Mouse (Mus musculus) MEL (cell line): ENCODE measurements around the gene Zhx3.

Experiments
- CTCF ChIP-seq, 3 experiments: IDR thresholded peaks in 2 of 3; conservative IDR thresholded peaks in 1 of 3; 2 replicates each; pipeline ENCODE4 v1.5.1; 2011 to 2012; ENCODE audit warnings: low read length in 3 of 3, low read depth in 2 of 3, mild to moderate bottlenecking in 2 of 3, improper control_type of control experiment in 1 of 3, inconsistent platforms in 1 of 3, mixed read lengths in 1 of 3, moderate library complexity in 1 of 3; ENCODE audit not compliant: control insufficient read depth in 1 of 3, insufficient read depth in 1 of 3, poor library complexity in 1 of 3, severe bottlenecking in 1 of 3
- E2F4 ChIP-seq: IDR thresholded peaks from 2 replicates; pipeline ENCODE4 v1.6.1; 2011; ENCODE audit warnings: low read depth, low read length, improper control_type of control experiment, borderline replicate concordance
- EP300 ChIP-seq, 2 experiments: IDR thresholded peaks; 2 replicates each; pipeline ENCODE4 v1.6.1; 2011; ENCODE audit warnings: improper control_type of control experiment in 2 of 2, low read length in 2 of 2, low read depth in 1 of 2, mild to moderate bottlenecking in 1 of 2
- GATA1 ChIP-seq: IDR thresholded peaks from 2 replicates; pipeline ENCODE4 v1.6.1; 2011; ENCODE audit warnings: low read depth, low read length, improper control_type of control experiment
- MAFK ChIP-seq: IDR thresholded peaks from 2 replicates; pipeline ENCODE4 v1.6.1; 2011; ENCODE audit warnings: low read depth, mild to moderate bottlenecking, low read length, improper control_type of control experiment, borderline replicate concordance
- MYC ChIP-seq: IDR thresholded peaks from 2 replicates; pipeline ENCODE4 v1.6.1; 2011; ENCODE audit warnings: low read depth, mild to moderate bottlenecking, low read length, improper control_type of control experiment, moderate library complexity
- NELFE ChIP-seq: IDR thresholded peaks from 2 replicates; pipeline ENCODE4 v1.6.1; 2011; ENCODE audit warnings: low read depth, low read length, improper control_type of control experiment
- POLR2A ChIP-seq, 2 experiments: IDR thresholded peaks; 2 replicates each; pipeline ENCODE4 v1.6.1; 2011 to 2012; ENCODE audit warnings: low read length in 2 of 2, mild to moderate bottlenecking in 2 of 2, control low read depth in 1 of 2, improper control_type of control experiment in 1 of 2, low read depth in 1 of 2, moderate library complexity in 1 of 2; ENCODE audit not compliant: control insufficient read depth in 1 of 2, insufficient read depth in 1 of 2, poor library complexity in 1 of 2
- POLR2AphosphoS2 ChIP-seq: IDR thresholded peaks from 2 replicates; pipeline ENCODE4 v1.6.1; 2011; ENCODE audit warnings: low read length, improper control_type of control experiment
- SIN3A ChIP-seq: IDR thresholded peaks from 2 replicates; pipeline ENCODE4 v1.6.1; 2012; ENCODE audit warnings: low read length, improper control_type of control experiment, inconsistent platforms
- SMC3 ChIP-seq: IDR thresholded peaks from 2 replicates; pipeline ENCODE4 v1.6.1; 2011; ENCODE audit warnings: low read depth, low read length, improper control_type of control experiment
- TAL1 ChIP-seq: IDR thresholded peaks from 2 replicates; pipeline ENCODE4 v1.6.1; 2012; ENCODE audit warnings: mild to moderate bottlenecking, inconsistent platforms, low read length, moderate library complexity, mixed read lengths
- USF1 ChIP-seq: IDR thresholded peaks from 2 replicates; pipeline ENCODE4 v1.6.1; 2014; ENCODE audit warnings: low read depth, mild to moderate bottlenecking, inconsistent platforms, low read length, improper control_type of control experiment, moderate library complexity

- TF ChIP-seq GATA1 (no peak), CTCF (IDR thresholded peaks at IDR 0.05 in 2 of 3, conservative IDR thresholded peaks at IDR 0.05 in 1 of 3; ENCODE audit: control insufficient read depth in 1 of 3, insufficient read depth in 1 of 3, low read depth in 2 of 3, low read length in 3 of 3, poor library complexity in 1 of 3, severe bottlenecking in 1 of 3) (no peak), EP300 (IDR thresholded peaks at IDR 0.05; ENCODE audit: low read depth in 1 of 2, low read length in 2 of 2) (no peak), USF1 (no peak), POLR2A (IDR thresholded peaks at IDR 0.05; ENCODE audit: control insufficient read depth in 1 of 2, insufficient read depth in 1 of 2, low read depth in 1 of 2, low read length in 2 of 2, poor library complexity in 1 of 2) (no peak), POLR2AphosphoS2 (no peak), SMC3 (no peak), E2F4 (no peak), TAL1 (no peak), MAFK (no peak), MYC (no peak), SIN3A (no peak), NELFE (no peak)
Measured at GRCm38 (mm10) chr2:160786333-160786732, 86.5 kb downstream of the Zhx3 start.
